Mouse (Mus musculus) large intestine, adult 2 months (tissue): ENCODE measurements around the gene Gm9008. TPM values are rescaled to one million over a fixed set of nuclear protein-coding genes. Genes with fewer than 3 reads are reported as not detected.
"Not testable (repeated sequence)": the region's sequence is repeated elsewhere in the genome, so short reads cannot be mapped to it uniquely, and the experiment has no call there.

Source experiments
- DNase-seq: peaks from one replicate; pipeline ENCODE4 v3.0.0-alpha.2; 2012; ENCODE audit warnings: low read depth, low spot score
- WGBS: fragments of 180-500 bp; shearing (Covaris S2); methylation state at CpG from one replicate; pipeline ENCODE4 v1.1.7; 2018; 5-methylcytosine and 5-hydroxymethylcytosine counted together
- polyA plus RNA-seq: library from polyadenylated mRNA; depleted of rRNA; stranded (reverse); fragments of >200 nt; gene quantifications from 2 replicates; pipeline ENCODE4 v1.2.3, GENCODE M21; 2012; rRNA removed

Gene Gm9008
- 0.06 and 4.7 TPM in 2 replicates for polyA plus RNA-seq

DNA sequence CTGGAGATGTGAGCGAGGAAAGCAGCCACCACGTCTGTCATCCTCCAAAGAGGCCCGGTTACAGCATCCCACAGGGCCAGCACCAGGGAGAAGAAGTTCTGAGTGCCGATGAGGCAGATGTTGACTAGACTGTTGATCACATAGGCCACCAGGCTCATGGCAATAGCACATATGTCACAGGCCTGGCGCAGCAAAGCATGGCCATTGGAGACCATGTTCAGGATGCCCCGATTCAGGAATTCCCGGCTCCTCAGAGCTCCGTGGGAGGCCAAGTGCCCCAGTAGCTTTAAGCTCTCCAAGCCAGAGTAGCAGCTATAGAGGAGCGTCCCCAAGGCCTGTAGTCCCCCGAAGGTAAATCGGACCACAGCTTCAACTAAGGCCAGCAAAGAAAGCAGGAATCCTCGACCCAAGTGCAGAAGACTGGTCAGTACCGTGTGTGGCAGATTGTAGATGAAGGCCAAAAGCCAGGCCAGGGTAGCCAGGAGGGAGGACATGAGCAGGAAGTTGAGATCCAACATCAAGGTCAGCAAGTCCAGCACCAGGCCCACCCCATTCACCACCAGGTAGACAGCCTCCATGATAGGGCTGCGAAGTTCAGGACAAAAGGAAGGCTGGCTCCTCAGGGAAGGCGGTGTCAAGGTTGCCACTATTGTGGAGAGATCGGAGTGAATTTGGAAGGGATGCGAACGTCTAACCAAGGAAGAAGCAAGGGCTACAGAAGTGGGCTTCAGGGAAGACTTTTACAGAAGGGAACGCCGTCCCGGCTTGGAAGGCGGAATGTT is at the start of gene Gm9008:
Gene Gm9008 (minus strand): TSS at position 731 of the 782 bp plus-strand sequence.
- 94% methylated on average over 19 of the region's 22 CpGs for WGBS
- not testable (repeated sequence) for DNase-seq

DNA sequence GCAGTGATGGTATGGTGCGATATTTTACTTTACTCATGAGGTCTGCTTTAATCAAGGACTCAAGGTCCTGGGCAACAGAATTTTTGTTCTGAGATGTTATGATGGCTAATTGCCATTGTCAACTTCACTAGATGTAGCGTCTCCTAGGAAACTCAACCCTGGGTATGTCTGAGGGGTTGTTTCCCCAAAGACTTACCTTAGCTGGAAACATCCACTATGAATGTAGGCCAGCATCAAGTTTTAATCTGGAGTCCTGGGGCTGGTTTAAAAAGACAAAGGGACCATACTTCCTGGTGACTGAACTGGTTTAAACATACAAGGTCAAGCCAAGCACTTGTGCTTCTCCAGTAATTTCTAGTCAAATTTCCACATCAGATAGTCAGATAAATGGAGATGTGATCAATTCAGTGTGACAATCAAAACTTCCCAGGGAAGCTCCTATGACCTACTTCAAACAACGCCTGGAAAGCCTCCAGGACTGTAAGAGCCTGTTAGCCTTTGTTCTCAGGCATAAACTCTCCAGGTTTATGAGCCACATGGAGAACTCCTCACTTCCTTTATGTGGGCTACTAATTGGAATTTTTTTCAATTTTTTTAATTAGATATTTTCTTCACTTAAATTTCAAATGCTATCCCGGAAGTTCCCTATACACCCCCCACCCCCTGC is 24.5 kb upstream of the Gm9008 start:
- WGBS: 75% methylated on average over 4 of the region's 4 CpGs
- no peak for DNase-seq

DNA sequence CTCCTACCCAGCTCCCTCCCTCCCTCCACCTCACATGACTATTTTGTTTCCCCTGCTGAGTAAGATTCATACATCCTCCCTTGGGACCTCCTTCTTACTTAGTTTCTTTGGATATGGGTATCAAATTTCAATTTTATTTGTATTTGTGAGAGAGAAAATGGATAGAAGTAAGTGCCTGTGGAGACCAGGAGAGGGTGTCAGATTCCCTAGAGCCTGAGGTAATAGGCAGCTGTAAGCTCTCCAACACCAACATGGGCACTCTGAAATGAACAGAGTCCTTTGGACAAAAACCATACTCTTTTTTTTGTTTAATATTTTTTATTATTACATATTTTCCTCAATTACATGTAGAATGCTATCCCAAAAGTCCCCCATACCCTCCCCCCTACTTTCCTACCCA is 12.6 kb upstream of the Gm9008 start:
- no peak for DNase-seq

DNA sequence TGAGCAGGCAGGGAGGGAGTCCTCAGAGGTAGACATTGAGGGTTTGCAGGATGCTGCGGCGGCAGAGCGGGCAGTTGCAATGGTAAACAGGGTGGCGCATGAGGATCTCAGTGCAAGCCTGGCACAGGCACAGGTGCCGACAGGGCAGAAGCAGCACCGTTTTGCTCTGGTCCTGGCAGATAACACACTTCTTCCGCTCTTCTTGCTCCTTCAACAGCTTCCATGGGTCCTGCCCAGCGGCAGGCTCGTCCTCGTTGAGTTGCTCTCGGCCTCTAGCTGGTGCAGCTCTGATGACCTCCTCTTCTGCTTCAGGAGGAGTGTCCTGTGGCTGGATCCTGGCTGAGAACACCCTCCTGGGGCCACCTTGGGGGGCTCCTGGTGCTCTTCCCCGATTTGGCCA is 1.2 kb downstream of the Gm9008 start:
- 88% methylated on average over 12 of the region's 12 CpGs for WGBS
- not testable (repeated sequence) for DNase-seq

DNA sequence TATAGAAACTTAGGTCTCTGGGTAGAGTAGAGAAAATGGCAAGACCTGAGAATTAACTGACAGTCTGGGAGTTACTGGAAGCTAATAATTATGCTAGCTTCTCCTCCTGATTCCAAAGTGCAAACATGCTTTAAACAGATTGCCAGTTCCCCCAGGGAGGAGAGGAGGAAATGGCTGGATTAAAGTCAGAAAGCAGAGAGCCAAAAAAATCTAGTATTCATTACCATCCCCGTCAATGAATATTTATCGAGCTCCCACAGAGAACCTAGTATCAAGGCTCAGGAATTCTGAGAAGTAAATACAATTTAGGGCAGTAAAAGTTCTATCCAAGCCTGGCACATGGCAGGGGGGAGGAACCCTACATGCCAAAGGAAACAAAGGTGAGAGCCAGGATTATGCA is 29.4 kb downstream of the Gm9008 start:
- no peak for DNase-seq
- WGBS: 12% methylated on average over 2 of the region's 2 CpGs
